8 mouse cellular contexts compared by ENCODE assay signal in the genomic region with DNA sequence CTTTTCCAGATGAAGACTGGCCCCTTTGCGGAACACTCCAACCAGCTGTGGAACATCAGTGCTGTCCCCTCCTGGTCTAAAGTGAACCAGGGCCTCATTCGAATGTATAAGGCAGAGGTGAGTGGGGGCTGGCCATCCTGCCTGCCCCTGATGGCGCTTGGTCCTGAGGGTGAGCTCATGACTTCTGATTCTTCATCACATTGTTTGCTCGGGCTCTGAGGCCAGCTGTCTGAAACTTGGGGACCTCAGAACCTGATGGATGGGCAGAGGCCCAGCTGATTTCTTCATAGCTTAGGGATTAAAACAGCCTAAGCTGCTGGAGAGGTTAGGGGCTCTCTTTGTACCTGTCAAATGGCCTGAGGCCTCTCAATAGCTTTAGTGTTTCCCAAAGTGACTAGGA. TPM values are rescaled to one million over a fixed set of nuclear protein-coding genes. Genes with fewer than 3 reads are reported as not detected.
DNase-seq lines count a peak whose midpoint lies in the region; ATAC-seq and TF ChIP-seq lines count a peak whose summit lies in the region.

No protein-coding gene starts in this region.

- intact Hi-C loops in gastrocnemius, adult 2 months (cut with DNase I), result no loop called here

- ATAC-seq in limb, embryonic 15.5 days (ENCODE audit: insufficient number of reproducible peaks, low FRiP score, low TSS enrichment, low read depth), result no peak

- peak overlapping the region; percentile 23; the same call in 1 of the 2 replicates for H3K9ac ChIP-seq in limb, embryonic 15.5 days

- TF ChIP-seq POLR2A in testis, adult 2 months (IDR thresholded peaks at IDR 0.05; ENCODE audit: control insufficient read depth, low read depth, low read length), result no peak

- no peaks in the 10 kb centered on the region for H3K27me3 ChIP-seq in testis, adult 2 months (ENCODE audit: control insufficient read depth, insufficient read depth, low read length)
- no peaks in the 10 kb centered on the region for H3K27me3 ChIP-seq in limb, embryonic 15.5 days

- peaks cover 9% of the 10 kb centered on the region for H3K36me3 ChIP-seq in testis, adult 2 months (ENCODE audit: control insufficient read depth, insufficient read depth, low read length)
- peaks cover 60% of the 10 kb centered on the region for H3K36me3 ChIP-seq in limb, embryonic 15.5 days

- WGBS in limb, embryonic 15.5 days, result 66% methylated on average over 4 of the region's 4 CpGs

- peaks cover 14% of the 10 kb centered on the region for H3K4me1 ChIP-seq in testis, adult 2 months (ENCODE audit: control insufficient read depth, insufficient read depth, low read length)
- H3K4me1 ChIP-seq in limb, embryonic 15.5 days, result peaks cover 71% of the 10 kb centered on the region

- H3K4me2 ChIP-seq in limb, embryonic 15.5 days, result 0 out of 2 replicates have a peak overlapping the region, but pooled peaks have one; percentile 48

- H3K27ac ChIP-seq in gastrocnemius, adult 2 months, result peak overlapping the region; percentile 98
- H3K27ac ChIP-seq in testis, adult 2 months (ENCODE audit: control insufficient read depth, insufficient read depth, low read depth, low read length), result peak overlapping the region; percentile 92
- peak overlapping the region; percentile 97 for H3K27ac ChIP-seq in limb, embryonic 15.5 days

- no peak for DNase-seq in gastrocnemius, adult 2 months
- no peak for DNase-seq in gastrocnemius, postnatal 10 days
- no peak for DNase-seq in testis, postnatal 14 days (ENCODE audit: low spot score)
- DNase-seq in MN1 (ENCODE audit: low spot score), result no peak
- no peak for DNase-seq in adrenal gland, postnatal 14 days
- DNase-seq in right cerebral cortex, postnatal 4 days, result no peak

- peak overlapping the region; percentile 76 for H3K4me3 ChIP-seq in gastrocnemius, adult 2 months
- no peak overlapping the region for H3K4me3 ChIP-seq in testis, adult 2 months (ENCODE audit: control insufficient read depth, low read depth, low read length)
- H3K4me3 ChIP-seq in limb, embryonic 15.5 days, result no peak overlapping the region

- no peaks in the 10 kb centered on the region for H3K9me3 ChIP-seq in limb, embryonic 15.5 days

- no peak for TF ChIP-seq CTCF in gastrocnemius, adult 2 months (IDR thresholded peaks at IDR 0.05)
- no peak for TF ChIP-seq CTCF in testis, adult 2 months (IDR thresholded peaks at IDR 0.05; ENCODE audit: control insufficient read depth, insufficient read depth, insufficient replicate concordance, low read depth, low read length)

RNA-seq across cellular contexts. Expression of a gene that starts 27.4 kb away (rescaled TPM):
- 10 to 100 TPM; 48.9 to 86.1 TPM for total RNA-seq in gastrocnemius, adult 2 months (2021)
- total RNA-seq in gastrocnemius, postnatal 10 days (2021), result 100 to 1,000 TPM in 1 of 2 experiments, 10 to 100 TPM in 1; 95.1 to 101 TPM
- 87.3 and 106 TPM in 2 replicates for polyA plus RNA-seq in testis, adult 2 months (2012; rRNA removed)
- 137 and 149 TPM in 2 replicates for polyA plus RNA-seq in limb, embryonic 15.5 days (2015; fragmentation: Nextera tagmentation; extraction: Ambion mirVana)
- total RNA-seq in adrenal gland, postnatal 14 days (2021), result 145 and 155 TPM in 2 replicates

RNA-seq across cellular contexts. Expression of a gene that starts 27.7 kb away (rescaled TPM):
- 100 to 1,000 TPM; 362 to 422 TPM for total RNA-seq in gastrocnemius, adult 2 months (2021)
- total RNA-seq in gastrocnemius, postnatal 10 days (2021), result 100 to 1,000 TPM; 228 to 262 TPM
- polyA plus RNA-seq in testis, adult 2 months (2012; rRNA removed), result 591 and 623 TPM in 2 replicates
- 23.9 and 37.6 TPM in 2 replicates for polyA plus RNA-seq in limb, embryonic 15.5 days (2015; fragmentation: Nextera tagmentation; extraction: Ambion mirVana)
- total RNA-seq in adrenal gland, postnatal 14 days (2021), result 291 and 301 TPM in 2 replicates

RNA-seq across cellular contexts. Expression of a gene that starts 30.7 kb away (rescaled TPM):
- 1 to 10 TPM in 1 of 2 experiments, under 1 TPM in 1; 0.97 to 1.1 TPM for total RNA-seq in gastrocnemius, adult 2 months (2021)
- total RNA-seq in gastrocnemius, postnatal 10 days (2021), result 1 to 10 TPM; 4.8 to 7.4 TPM
- 2.2 and 2.8 TPM in 2 replicates for polyA plus RNA-seq in testis, adult 2 months (2012; rRNA removed)
- polyA plus RNA-seq in limb, embryonic 15.5 days (2015; fragmentation: Nextera tagmentation; extraction: Ambion mirVana), result 1.9 and 2.1 TPM in 2 replicates
- 6.4 and 6.8 TPM in 2 replicates for total RNA-seq in adrenal gland, postnatal 14 days (2021)

RNA-seq across cellular contexts. Expression of a gene that starts 51.2 kb away (rescaled TPM):
- 1 to 10 TPM; 5.3 to 6.1 TPM for total RNA-seq in gastrocnemius, adult 2 months (2021)
- total RNA-seq in gastrocnemius, postnatal 10 days (2021), result 10 to 100 TPM; 10.9 to 14.3 TPM
- 27.3 and 32.6 TPM in 2 replicates for polyA plus RNA-seq in testis, adult 2 months (2012; rRNA removed)
- 35.5 and 35.8 TPM in 2 replicates for polyA plus RNA-seq in limb, embryonic 15.5 days (2015; fragmentation: Nextera tagmentation; extraction: Ambion mirVana)
- total RNA-seq in adrenal gland, postnatal 14 days (2021), result 18.7 and 19.5 TPM in 2 replicates
